Mouse (Mus musculus): ENCODE results near the gene Rpgrip1. TPM values are rescaled to one million over a fixed set of nuclear protein-coding genes. Genes with fewer than 3 reads are reported as not detected.

The Rpgrip1 gene
- 10.8 TPM for polyA plus RNA-seq (2014; fragmentation: Illumina TruSeq; extraction: RNeasy Lipid Tissue Mini Kit (QIAGEN cat#74804); ENCODE audit: low read depth, low replicate concordance)

GRCm38 (mm10) chr14:52110346-52110745 is at the start of gene Rpgrip1:
Gene Rpgrip1, plus strand, starts transcription at chr14:52110704.

GRCm38 (mm10) chr14:52103856-52104676 is 6.4 kb upstream of the Rpgrip1 start, which contains the start of gene Hnrnpc:
Gene Hnrnpc, minus strand, starts transcription at chr14:52104028.

GRCm38 (mm10) chr14:52197156-52197878 is 86.8 kb downstream of the Rpgrip1 start, which contains the start of gene Supt16:
Gene Supt16, minus strand, starts transcription at chr14:52197416.

Other genes starting within 250 kb of the Rpgrip1 start
- 20.3 TPM for gene Mettl17, start 225.9 kb upstream of the Rpgrip1 start, polyA plus RNA-seq (2014; fragmentation: Illumina TruSeq; extraction: RNeasy Lipid Tissue Mini Kit (QIAGEN cat#74804); ENCODE audit: low read depth, low replicate concordance)
- 0.77 TPM for gene Slc39a2, start 217.8 kb upstream of the Rpgrip1 start, polyA plus RNA-seq (2014; fragmentation: Illumina TruSeq; extraction: RNeasy Lipid Tissue Mini Kit (QIAGEN cat#74804); ENCODE audit: low read depth, low replicate concordance)
- 209 TPM for gene Ndrg2, start 196.5 kb upstream of the Rpgrip1 start, polyA plus RNA-seq (2014; fragmentation: Illumina TruSeq; extraction: RNeasy Lipid Tissue Mini Kit (QIAGEN cat#74804); ENCODE audit: low read depth, low replicate concordance)
- gene Tppp2, start 192.3 kb upstream of the Rpgrip1 start, polyA plus RNA-seq (2014; fragmentation: Illumina TruSeq; extraction: RNeasy Lipid Tissue Mini Kit (QIAGEN cat#74804); ENCODE audit: low read depth, low replicate concordance), result 21.8 TPM
- 287 TPM for gene Rnase13, start 187.9 kb upstream of the Rpgrip1 start, polyA plus RNA-seq (2014; fragmentation: Illumina TruSeq; extraction: RNeasy Lipid Tissue Mini Kit (QIAGEN cat#74804); ENCODE audit: low read depth, low replicate concordance)
- 99.4 TPM for gene Arhgef40, start 126.0 kb upstream of the Rpgrip1 start, polyA plus RNA-seq (2014; fragmentation: Illumina TruSeq; extraction: RNeasy Lipid Tissue Mini Kit (QIAGEN cat#74804); ENCODE audit: low read depth, low replicate concordance)
- gene Tmem253, start 95.0 kb upstream of the Rpgrip1 start, polyA plus RNA-seq (2014; fragmentation: Illumina TruSeq; extraction: RNeasy Lipid Tissue Mini Kit (QIAGEN cat#74804); ENCODE audit: low read depth, low replicate concordance), result 0.73 TPM
- gene Zfp219, start 90.0 kb upstream of the Rpgrip1 start, polyA plus RNA-seq (2014; fragmentation: Illumina TruSeq; extraction: RNeasy Lipid Tissue Mini Kit (QIAGEN cat#74804); ENCODE audit: low read depth, low replicate concordance), result 41.8 TPM
- gene Olfr221, start 68.2 kb upstream of the Rpgrip1 start, polyA plus RNA-seq (2014; fragmentation: Illumina TruSeq; extraction: RNeasy Lipid Tissue Mini Kit (QIAGEN cat#74804); ENCODE audit: low read depth, low replicate concordance), result not detected
- gene Hnrnpc, start 6.7 kb upstream of the Rpgrip1 start, polyA plus RNA-seq (2014; fragmentation: Illumina TruSeq; extraction: RNeasy Lipid Tissue Mini Kit (QIAGEN cat#74804); ENCODE audit: low read depth, low replicate concordance), result 150 TPM
- 29.6 TPM for gene Supt16, start 86.7 kb downstream of the Rpgrip1 start, polyA plus RNA-seq (2014; fragmentation: Illumina TruSeq; extraction: RNeasy Lipid Tissue Mini Kit (QIAGEN cat#74804); ENCODE audit: low read depth, low replicate concordance)
- 49.0 TPM for gene Chd8, start 147.1 kb downstream of the Rpgrip1 start, polyA plus RNA-seq (2014; fragmentation: Illumina TruSeq; extraction: RNeasy Lipid Tissue Mini Kit (QIAGEN cat#74804); ENCODE audit: low read depth, low replicate concordance)
- 22.7 TPM for gene Tox4, start 168.4 kb downstream of the Rpgrip1 start, polyA plus RNA-seq (2014; fragmentation: Illumina TruSeq; extraction: RNeasy Lipid Tissue Mini Kit (QIAGEN cat#74804); ENCODE audit: low read depth, low replicate concordance)
- 11.5 TPM for gene Rab2b, start 168.8 kb downstream of the Rpgrip1 start, polyA plus RNA-seq (2014; fragmentation: Illumina TruSeq; extraction: RNeasy Lipid Tissue Mini Kit (QIAGEN cat#74804); ENCODE audit: low read depth, low replicate concordance)
- 29.7 TPM for gene Mettl3, start 194.4 kb downstream of the Rpgrip1 start, polyA plus RNA-seq (2014; fragmentation: Illumina TruSeq; extraction: RNeasy Lipid Tissue Mini Kit (QIAGEN cat#74804); ENCODE audit: low read depth, low replicate concordance)
- 6.8 TPM for gene Sall2, start 218.1 kb downstream of the Rpgrip1 start, polyA plus RNA-seq (2014; fragmentation: Illumina TruSeq; extraction: RNeasy Lipid Tissue Mini Kit (QIAGEN cat#74804); ENCODE audit: low read depth, low replicate concordance)
- not detected for gene Olfr1513, start 245.7 kb downstream of the Rpgrip1 start, polyA plus RNA-seq (2014; fragmentation: Illumina TruSeq; extraction: RNeasy Lipid Tissue Mini Kit (QIAGEN cat#74804); ENCODE audit: low read depth, low replicate concordance)